Comparison of ENCODE assay signal across 27 mouse cellular contexts in genomic region chr11:57873014-57873413, GRCm38 (mm10). TPM values are rescaled to one million over a fixed set of nuclear protein-coding genes. Genes with fewer than 3 reads are reported as not detected.
A peak's percentile ranks its signal among the peaks of the same experiment; 100 is the strongest.
DNase-seq lines count a peak whose midpoint lies in the region; ATAC-seq lines count a peak whose summit lies in the region.
"Had no signal": no experiment of that assay in that cellular context is flagged by ENCODE, and none has a peak within 500 bp of the region (broad histone marks: within the 10 kb centered on the region; RNA-seq: fewer than 3 reads in every experiment).

No protein-coding gene starts in this region.

- H3K4me2 ChIP-seq in heart, embryonic 13.5 days: no peak overlapping the region
- H3K4me2 ChIP-seq: embryonic facial prominence, embryonic 15.5 days; forebrain, embryonic 15.5 days; heart, embryonic 15.5 days; hindbrain, embryonic 15.5 days had no signal

- intact Hi-C loops in left cerebral cortex, postnatal 25 days (cut with DNase I): no loop called here

- WGBS in heart, embryonic 13.5 days: 51% methylated on average over 3 of the region's 3 CpGs

- no peak overlapping the region for H3K4me3 ChIP-seq in heart, embryonic 13.5 days
- H3K4me3 ChIP-seq: embryonic facial prominence, embryonic 15.5 days; erythroblast, embryonic 14.5 days; forebrain, embryonic 10.5 days; forebrain, embryonic 15.5 days; heart, embryonic 15.5 days; hindbrain, embryonic 10.5 days; hindbrain, embryonic 15.5 days had no signal

- 0 out of 2 replicates have a peak overlapping the region, but pooled peaks have one; percentile 1 for H3K9ac ChIP-seq in heart, embryonic 13.5 days
- H3K9ac ChIP-seq: embryonic facial prominence, embryonic 15.5 days; forebrain, embryonic 15.5 days; heart, embryonic 15.5 days; hindbrain, embryonic 15.5 days had no signal

- no peaks in the 10 kb centered on the region for H3K9me3 ChIP-seq in heart, embryonic 13.5 days
- H3K9me3 ChIP-seq: embryonic facial prominence, embryonic 15.5 days; forebrain, embryonic 10.5 days; forebrain, embryonic 15.5 days; heart, embryonic 15.5 days; hindbrain, embryonic 10.5 days; hindbrain, embryonic 15.5 days had no signal

- peak overlapping the region; percentile 48; the same call in 1 of the 2 replicates for H3K27ac ChIP-seq in heart, embryonic 13.5 days (replicated peaks)
- H3K27ac ChIP-seq: embryonic facial prominence, embryonic 15.5 days; forebrain, embryonic 10.5 days; forebrain, embryonic 15.5 days; heart, embryonic 15.5 days; hindbrain, embryonic 10.5 days; hindbrain, embryonic 15.5 days had no signal

- peaks cover 19% of the 10 kb centered on the region for H3K4me1 ChIP-seq in heart, embryonic 13.5 days
- H3K4me1 ChIP-seq: embryonic facial prominence, embryonic 15.5 days; forebrain, embryonic 15.5 days; hindbrain, embryonic 15.5 days had no signal

- no peak for ATAC-seq in heart, embryonic 13.5 days (ENCODE audit: extremely low read depth, insufficient number of reproducible peaks, low FRiP score, low TSS enrichment)
- ATAC-seq in common myeloid progenitor, adult 5-6 weeks (replicated peaks; ENCODE audit: low read depth, poor library complexity, severe bottlenecking): peak; percentile 49
- ATAC-seq: activated CD4-positive, CD25-positive, alpha-beta regulatory T cell, adult 4 months; forebrain, embryonic 15.5 days; intestine, embryonic 16.5 days; Patski had no signal

- peaks cover 5% of the 10 kb centered on the region; the same call in 1 of the 2 replicates for H3K27me3 ChIP-seq in heart, embryonic 13.5 days (replicated peaks)
- H3K27me3 ChIP-seq in splenic B cell, adult 2 months (ENCODE audit: control insufficient read depth, insufficient read depth, low read length, poor library complexity, severe bottlenecking): no peaks in the 10 kb centered on the region
- H3K27me3 ChIP-seq: embryonic facial prominence, embryonic 15.5 days; forebrain, embryonic 15.5 days; heart, embryonic 15.5 days; hindbrain, embryonic 15.5 days; Patski had no signal

- H3K36me3 ChIP-seq in heart, embryonic 13.5 days: no peaks in the 10 kb centered on the region
- H3K36me3 ChIP-seq in splenic B cell, adult 2 months (ENCODE audit: control insufficient read depth, insufficient read depth, low read length, poor library complexity, severe bottlenecking): no peaks in the 10 kb centered on the region
- H3K36me3 ChIP-seq: embryonic facial prominence, embryonic 15.5 days; forebrain, embryonic 10.5 days; forebrain, embryonic 15.5 days; heart, embryonic 15.5 days; hindbrain, embryonic 10.5 days; hindbrain, embryonic 15.5 days had no signal

- DNase-seq in heart, adult 9 months (ENCODE audit: low spot score in 2 of 2): no peak
- peak; percentile 66 to 67 for DNase-seq in spleen, postnatal 36 days (ENCODE audit: low spot score in 2 of 2)
- DNase-seq in spleen, adult 12 weeks (ENCODE audit: low spot score): no peak
- peak; percentile 42 for DNase-seq in splenic B cell, adult 2 months (ENCODE audit: low read depth, low spot score)
- no peak for DNase-seq in left cerebral cortex, postnatal 25 days (ENCODE audit: low spot score in 2 of 2)
- DNase-seq in testis, postnatal 14 days (ENCODE audit: low spot score): no peak
- DNase-seq: adrenal gland, postnatal 14 days; cerebellum, adult 11-12 months; cerebellum, adult 9-10 months; cerebellum, postnatal 36 days; embryo, embryonic 11 days; gastrocnemius, postnatal 10 days had no signal

RNA-seq across cellular contexts. Expression of gene Hand1, which starts 40.4 kb away (rescaled TPM):
- 19.7 and 24.3 TPM in 2 replicates for polyA plus RNA-seq in heart, embryonic 13.5 days (2015; fragmentation: Nextera tagmentation; extraction: Ambion mirVana)
- total RNA-seq in common myeloid progenitor, adult 5-6 weeks (2017): not detected in 2 replicates
- not detected for total RNA-seq in left cerebral cortex, postnatal 25 days (2021)
- total RNA-seq: gastrocnemius, postnatal 10 days; gastrocnemius, postnatal 4 days; heart, adult 8-10 months; heart, postnatal 14 days had no signal
- polyA plus RNA-seq: activated CD4-positive, CD25-positive, alpha-beta regulatory T cell, adult 4 months; erythroblast, embryonic 14.5 days; forebrain, embryonic 10.5 days; forebrain, embryonic 15.5 days; hindbrain, embryonic 15.5 days; Patski had no signal

Comparison
In these comparisons a context has a peak if more than half of its experiments do, and no peak if none do; other contexts are left out.
1. DNase-seq: peak in spleen, postnatal 36 days (2 of 2) and splenic B cell, adult 2 months (single experiment); none in heart, adult 9 months (0 of 2), spleen, adult 12 weeks (single experiment), left cerebral cortex, postnatal 25 days (0 of 2) and testis, postnatal 14 days (single experiment).